Mouse (Mus musculus) embryonic facial prominence, embryonic 14.5 days (tissue): Measurements from ENCODE around the gene Ttc8. TPM values are rescaled to one million over a fixed set of nuclear protein-coding genes. Genes with fewer than 3 reads are reported as not detected.
A peak's percentile ranks its signal among the peaks of the same experiment; 100 is the strongest.

Experiments
- ATAC-seq: fragments of 200-750 bp; cut with Nextera tagmentation; 2 replicates; pipeline ENCODE4 v1.8.0; 2017; ENCODE audit warnings: low read depth, moderate number of reproducible peaks, moderate TSS enrichment
- DNase-seq: peaks from one replicate; pipeline ENCODE4 v3.0.0-alpha.2; 2015; ENCODE audit warnings: low spot score
- H3K27ac ChIP-seq: fragments of 300-500 bp; sonication (generic); replicated peaks from 2 replicates; pipeline ENCODE4 v1.5.1; 2014; ENCODE audit warnings: low read depth, mild to moderate bottlenecking, low read length, moderate library complexity
- H3K27me3 ChIP-seq: fragments of 300-500 bp; sonication (generic); replicated peaks from 2 replicates; pipeline ENCODE4 v1.6.1; 2014; ENCODE audit warnings: low read length; ENCODE audit not compliant: control insufficient read depth, insufficient read depth
- H3K36me3 ChIP-seq: fragments of 300-500 bp; sonication (generic); 2 replicates; pipeline ENCODE4 v1.6.1; 2014; ENCODE audit warnings: low read length, mixed read lengths; ENCODE audit not compliant: control insufficient read depth, insufficient read depth
- H3K4me1 ChIP-seq: fragments of 300-500 bp; sonication (generic); 2 replicates; pipeline ENCODE4 v1.6.1; 2014; ENCODE audit warnings: antibody characterized with exemption, low read length; ENCODE audit not compliant: control insufficient read depth, insufficient read depth
- H3K4me2 ChIP-seq: fragments of 300-500 bp; sonication (generic); 2 replicates; pipeline ENCODE4 v1.6.1; 2014; ENCODE audit warnings: low read depth, mild to moderate bottlenecking, low read length, moderate library complexity, mixed read lengths
- H3K4me3 ChIP-seq: fragments of 300-500 bp; sonication (generic); 2 replicates; pipeline ENCODE4 v1.5.1; 2014; ENCODE audit warnings: low read depth, mild to moderate bottlenecking, low read length
- H3K9ac ChIP-seq: fragments of 300-500 bp; sonication (generic); 2 replicates; pipeline ENCODE4 v1.6.1; 2014; ENCODE audit warnings: low read depth, mild to moderate bottlenecking, low read length, moderate library complexity, mixed read lengths
- H3K9me3 ChIP-seq: fragments of 300-500 bp; sonication (generic); 2 replicates; pipeline ENCODE4 v1.6.1; 2016; ENCODE audit warnings: low read length; ENCODE audit not compliant: control insufficient read depth
- WGBS: fragments of 180-500 bp; shearing (Covaris S2); extraction: QIAGEN DNeasy Blood & Tissue Kit; methylation state at CpG from one replicate; pipeline ENCODE4 v1.1.7; 2014; 5-methylcytosine and 5-hydroxymethylcytosine counted together
- polyA plus RNA-seq: library from polyadenylated mRNA; unstranded; fragments of >200 nt; fragmentation: Nextera tagmentation; extraction: Ambion mirVana; gene quantifications from 2 replicates; pipeline ENCODE4 v1.2.1, GENCODE M21; 2014

Gene Ttc8
- polyA plus RNA-seq, 1 experiment from 2014 or later = 26.9 TPM

DNA sequence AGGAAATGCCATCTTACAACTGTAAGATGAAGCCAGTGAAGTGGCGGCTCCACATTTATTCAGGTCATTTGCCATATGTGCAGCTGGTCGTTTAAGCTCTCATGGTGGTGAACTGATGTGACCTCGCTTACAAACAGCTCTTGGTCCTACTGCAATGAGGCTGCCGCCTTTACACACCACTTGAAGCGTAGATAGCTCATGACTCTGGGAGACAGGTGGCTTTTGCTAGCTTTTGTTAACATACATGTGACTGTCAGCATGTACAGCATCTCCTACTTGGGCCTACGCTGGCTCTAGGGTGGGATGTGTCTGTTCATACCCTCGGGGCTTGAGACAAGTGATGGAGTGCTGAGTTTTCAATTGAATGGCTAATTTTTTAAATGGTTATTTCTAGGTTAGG, 40.6 kb downstream of the Ttc8 start:
- Histone ChIP-seq H3K4me2 (no peak overlapping the region), H3K9me3 (no peaks in the 10 kb centered on the region), H3K9ac (no peak overlapping the region), H3K4me1 (no peaks in the 10 kb centered on the region), H3K36me3 (0 out of 2 replicates have a peak, but pooled peaks cover 6% of the 10 kb centered on the region), H3K27ac (no peak overlapping the region), H3K4me3 (no peak overlapping the region), H3K27me3 (no peaks in the 10 kb centered on the region)
- DNase-seq = peak; percentile 28
- 65% methylated on average over 7 of the region's 7 CpGs for WGBS
- ATAC-seq = no peak

DNA sequence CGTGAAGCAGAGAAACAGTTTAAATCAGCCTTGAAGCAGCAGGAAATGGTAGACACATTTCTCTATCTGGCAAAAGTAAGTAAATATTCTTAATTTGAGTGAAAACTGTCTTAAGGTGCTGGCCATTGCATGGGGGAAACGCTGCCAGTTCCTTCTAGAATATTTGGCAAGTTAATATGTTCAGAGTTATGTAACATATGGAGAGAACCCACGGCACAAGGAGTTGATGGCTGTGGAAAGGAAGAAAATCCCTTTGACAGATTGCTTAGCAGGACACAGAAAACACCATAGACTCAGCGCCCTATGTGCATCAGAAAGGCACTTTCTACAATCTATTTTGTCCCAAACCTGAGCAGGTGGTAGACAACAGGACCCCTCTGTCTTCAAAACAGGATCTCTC, 41.0 kb downstream of the Ttc8 start:
- WGBS = 74% methylated on average over 4 of the region's 4 CpGs
- Histone ChIP-seq H3K9ac (no peak overlapping the region), H3K9me3 (no peaks in the 10 kb centered on the region), H3K27me3 (no peaks in the 10 kb centered on the region), H3K4me3 (no peak overlapping the region), H3K27ac (no peak overlapping the region), H3K4me2 (no peak overlapping the region), H3K36me3 (0 out of 2 replicates have a peak, but pooled peaks cover 6% of the 10 kb centered on the region), H3K4me1 (no peaks in the 10 kb centered on the region)
- no peak for DNase-seq
- ATAC-seq = no peak

DNA sequence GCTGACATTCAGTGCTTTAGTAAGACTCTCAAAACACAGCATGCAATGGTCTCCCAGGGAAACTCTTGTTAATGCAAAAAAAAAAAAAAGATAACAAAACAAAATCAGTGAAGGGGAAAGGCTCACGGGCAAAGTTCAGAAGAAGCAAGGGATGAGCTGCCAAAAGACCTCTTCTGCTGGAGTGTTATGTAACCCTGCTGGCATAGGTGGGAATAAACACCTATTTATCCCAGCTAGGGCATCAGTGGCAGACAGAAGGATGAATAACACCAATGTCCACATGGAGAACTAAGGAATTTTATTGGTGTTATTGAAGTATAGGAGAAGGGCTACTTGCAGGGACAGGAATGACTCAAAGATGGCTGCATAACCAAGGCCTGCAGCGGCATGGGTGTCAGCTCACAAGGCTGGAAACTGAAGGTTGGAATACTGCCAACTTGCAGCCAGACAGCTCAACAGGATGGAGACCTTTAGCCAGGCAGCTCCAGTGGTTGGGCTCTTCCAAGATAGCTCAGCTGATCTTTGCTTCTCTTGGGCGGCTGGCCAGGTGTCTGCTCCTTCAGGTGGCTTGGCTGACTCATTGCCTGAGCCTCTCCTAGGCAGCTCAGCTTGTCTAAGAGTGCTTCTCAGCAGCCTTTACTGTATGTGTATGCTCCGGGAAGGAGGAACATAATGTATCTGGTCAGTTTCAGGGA, 45.2 kb downstream of the Ttc8 start:
- Histone ChIP-seq H3K9me3 (no peaks in the 10 kb centered on the region), H3K4me2 (no peak overlapping the region), H3K27ac (no peak overlapping the region), H3K9ac (no peak overlapping the region), H3K27me3 (no peaks in the 10 kb centered on the region), H3K4me3 (no peak overlapping the region), H3K4me1 (no peaks in the 10 kb centered on the region), H3K36me3 (0 out of 2 replicates have a peak, but pooled peaks cover 6% of the 10 kb centered on the region)
- DNase-seq = peak; percentile 30
- 84% methylated on average over 4 of the region's 4 CpGs for WGBS
- no peak for ATAC-seq

DNA sequence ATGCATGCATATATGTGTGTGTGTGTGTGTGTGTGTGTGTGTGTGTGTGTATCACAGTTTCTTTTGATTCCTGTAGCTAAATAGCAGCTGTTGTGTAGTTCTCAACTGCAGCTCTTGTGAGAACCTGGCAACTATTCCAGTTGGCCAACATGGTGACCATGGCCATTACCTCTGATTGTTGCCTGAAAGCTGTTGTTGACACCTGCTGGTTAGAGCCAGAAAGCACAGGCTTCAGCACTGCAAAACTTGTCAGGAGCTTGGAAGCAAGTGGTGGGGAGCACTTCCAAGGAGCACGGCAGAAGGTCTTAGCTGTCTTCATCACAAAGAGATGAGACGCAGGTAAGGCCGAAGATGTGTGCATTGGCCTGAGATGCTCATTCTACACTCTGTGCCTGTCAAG, 51.9 kb downstream of the Ttc8 start:
- no peak for DNase-seq
- Histone ChIP-seq H3K4me1 (no peaks in the 10 kb centered on the region), H3K9me3 (no peaks in the 10 kb centered on the region), H3K4me2 (no peak overlapping the region), H3K27me3 (no peaks in the 10 kb centered on the region), H3K9ac (no peak overlapping the region), H3K4me3 (no peak overlapping the region), H3K27ac (no peak overlapping the region), H3K36me3 (peaks cover 13% of the 10 kb centered on the region; the same call in 1 of the 2 replicates)
- ATAC-seq = no peak
- 98% methylated on average over 3 of the region's 3 CpGs for WGBS

DNA sequence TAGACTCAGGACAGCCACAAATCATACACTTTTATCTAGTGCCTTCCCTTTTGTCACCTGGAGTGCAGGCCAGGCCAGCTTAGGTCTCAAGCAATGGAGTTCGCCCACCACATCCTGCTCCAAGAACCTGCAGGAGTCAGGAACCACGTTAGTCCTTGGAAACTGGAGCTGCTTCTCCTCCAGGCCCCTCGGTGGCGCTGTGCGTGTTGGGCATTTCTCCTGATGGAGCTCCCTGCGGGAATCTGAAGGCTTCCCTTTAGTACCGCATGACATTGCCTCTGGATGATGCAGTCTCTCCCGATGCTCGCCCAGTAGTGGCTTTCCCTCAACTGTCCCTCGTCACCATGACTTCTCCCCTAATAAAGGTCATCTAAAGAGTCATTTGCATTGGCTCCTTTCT, 53.1 kb downstream of the Ttc8 start:
- Histone ChIP-seq H3K36me3 (peaks cover 25% of the 10 kb centered on the region), H3K4me3 (no peak overlapping the region), H3K27me3 (no peaks in the 10 kb centered on the region), H3K4me1 (no peaks in the 10 kb centered on the region), H3K9me3 (no peaks in the 10 kb centered on the region), H3K27ac (no peak overlapping the region), H3K9ac (no peak overlapping the region), H3K4me2 (no peak overlapping the region)
- 91% methylated on average over 10 of the region's 10 CpGs for WGBS
- DNase-seq (no peak), ATAC-seq (no peak)

DNA sequence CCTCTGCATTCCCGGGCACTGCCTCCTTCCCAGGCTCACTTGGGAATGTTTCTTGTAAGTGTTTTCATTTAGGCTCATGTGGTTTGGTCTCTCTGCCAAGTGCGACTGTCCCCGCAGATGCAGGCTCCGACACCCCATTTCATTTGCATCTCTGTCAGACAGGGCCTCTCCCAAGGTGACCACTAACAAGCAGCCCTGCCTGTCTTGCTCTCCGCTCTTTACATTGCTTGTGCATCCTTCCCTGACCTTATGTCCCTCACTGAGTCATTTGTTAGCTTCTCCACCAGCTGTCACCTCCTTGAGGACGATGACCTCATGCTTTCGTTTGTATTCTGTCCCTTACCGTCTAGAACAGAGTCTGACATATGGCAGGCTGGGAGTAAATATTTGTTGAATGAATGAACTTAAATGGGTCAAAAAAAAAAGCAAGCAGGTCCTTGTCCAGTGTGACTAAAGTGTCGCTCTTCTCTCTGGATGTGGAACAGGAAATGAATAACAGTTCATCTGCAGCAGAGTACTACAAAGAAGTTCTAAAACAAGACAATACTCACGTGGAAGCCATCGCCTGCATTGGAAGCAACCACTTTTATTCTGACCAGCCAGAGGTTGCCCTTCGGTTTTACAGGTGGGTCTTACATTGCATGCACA, 53.9 kb downstream of the Ttc8 start:
- Histone ChIP-seq H3K9ac (no peak overlapping the region), H3K9me3 (peaks cover 6% of the 10 kb centered on the region; the same call in 1 of the 2 replicates), H3K4me2 (no peak overlapping the region), H3K4me1 (no peaks in the 10 kb centered on the region), H3K27ac (no peak overlapping the region), H3K4me3 (no peak overlapping the region), H3K27me3 (no peaks in the 10 kb centered on the region), H3K36me3 (peaks cover 31% of the 10 kb centered on the region)
- 75% methylated on average over 12 of the region's 12 CpGs for WGBS
- no peak for DNase-seq
- no peak for ATAC-seq

GRCm38 (mm10) chr12:98981081-98981480, 60.7 kb downstream of the Ttc8 start:
- ATAC-seq (no peak), DNase-seq (no peak)
- Histone ChIP-seq H3K9ac (no peak overlapping the region), H3K36me3 (peaks cover 48% of the 10 kb centered on the region), H3K9me3 (peaks cover 6% of the 10 kb centered on the region; the same call in 1 of the 2 replicates), H3K27ac (no peak overlapping the region), H3K27me3 (no peaks in the 10 kb centered on the region), H3K4me2 (no peak overlapping the region), H3K4me1 (no peaks in the 10 kb centered on the region), H3K4me3 (no peak overlapping the region)
- 87% methylated on average over 3 of the region's 3 CpGs for WGBS

DNA sequence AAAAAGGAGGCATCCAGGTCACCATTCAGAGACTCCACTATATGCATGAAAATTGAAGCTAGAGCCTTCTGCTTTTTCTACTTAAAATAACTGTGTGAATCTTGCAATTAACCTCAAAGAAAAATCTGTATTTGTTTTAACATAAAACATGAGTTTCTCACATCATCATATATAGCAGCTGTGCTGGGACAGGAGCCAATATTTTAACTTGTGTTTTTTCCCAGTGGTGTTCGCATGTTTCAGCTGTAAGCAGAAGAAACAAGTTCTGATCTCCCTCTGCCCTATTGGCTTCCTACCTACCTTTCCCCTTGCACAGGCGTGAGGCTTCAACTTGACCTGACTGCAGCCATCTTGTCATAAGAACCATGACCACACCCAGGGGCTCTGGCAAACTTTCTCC, 64.4 kb downstream of the Ttc8 start:
- DNase-seq = no peak
- Histone ChIP-seq H3K4me2 (no peak overlapping the region), H3K27me3 (no peaks in the 10 kb centered on the region), H3K4me3 (no peak overlapping the region), H3K27ac (no peak overlapping the region), H3K36me3 (peaks cover 19% of the 10 kb centered on the region; the same call in 1 of the 2 replicates), H3K9me3 (no peaks in the 10 kb centered on the region), H3K4me1 (no peaks in the 10 kb centered on the region), H3K9ac (no peak overlapping the region)
- no peak for ATAC-seq
- WGBS = 87% methylated on average over 2 of the region's 2 CpGs
